Mouse (Mus musculus): ENCODE measurements at regions not wholly inside any gene's neighbourhood (a gene's known extent, or its start where the extent isn't known, plus 50 kb on each side); places are given as distances from the start of the nearest gene placed in this dataset.

- intact Hi-C loops (cut with DNase I) = loop anchor here (5.0 kb wide), 1 partner anchor 155 kb away; no protein-coding TSS in a partner anchor
- DNase-seq (ENCODE audit: low spot score in 2 of 2) = peak in 1 of 2 experiments; percentile 14
These were observed 57.8 kb upstream of the Akap13 start for GRCm38 (mm10) chr7:75397559-75397958.

GRCm38 (mm10) chr7:75398480-75398879 is 56.9 kb upstream of the Akap13 start:
- DNase-seq (ENCODE audit: low spot score in 2 of 2) = peak in 1 of 2 experiments; percentile 8
- intact Hi-C loops (cut with DNase I) = loop anchor here (5.0 kb wide), 1 partner anchor 154 kb away; no protein-coding TSS in a partner anchor

GRCm38 (mm10) chr7:75398904-75399724 is 56.2 kb upstream of the Akap13 start:
- peak; percentile 23 to 28 for DNase-seq (ENCODE audit: low spot score in 2 of 2)
- intact Hi-C loops (cut with DNase I) = loop anchor here (5.0 kb wide), 1 partner anchor 153 kb away; no protein-coding TSS in a partner anchor

GRCm38 (mm10) chr7:75400471-75400870 is 54.9 kb upstream of the Akap13 start:
- no peak for DNase-seq (ENCODE audit: low spot score in 2 of 2)
- intact Hi-C loops (cut with DNase I) = no loop called here

- no peak for DNase-seq (ENCODE audit: low spot score in 2 of 2)
- intact Hi-C loops (cut with DNase I) = no loop called here
These were observed 50.4 kb upstream of the Akap13 start for GRCm38 (mm10) chr7:75404955-75405354.
